Mouse (Mus musculus): ENCODE results near the gene Mfap3.

- TF ChIP-seq POLR2A (IDR thresholded peaks at IDR 0.05; ENCODE audit: borderline replicate concordance, extremely low read depth, low read depth, low read length) (no peak), CTCF (IDR thresholded peaks at IDR 0.05; ENCODE audit: insufficient read depth, low read length) (peak; percentile 95)
Measured at GRCm38 (mm10) chr11:57548618-57549550, 30.4 kb downstream of the Mfap3 start.
